Mouse (Mus musculus) testis, adult 2 months (tissue): ENCODE measurements around the gene Gpr161.

Experiments
- CTCF ChIP-seq: fragments of 200-500 bp; IDR thresholded peaks from 2 replicates; pipeline ENCODE4 v1.5.1; 2012; ENCODE audit warnings: low read depth, mild to moderate bottlenecking, inconsistent platforms, low read length, moderate library complexity; ENCODE audit not compliant: control insufficient read depth, insufficient read depth, insufficient replicate concordance
- POLR2A ChIP-seq: fragments of 200-500 bp; IDR thresholded peaks from 2 replicates; pipeline ENCODE4 v1.6.1; 2012; ENCODE audit warnings: low read depth, mild to moderate bottlenecking, inconsistent platforms, low read length, moderate library complexity; ENCODE audit not compliant: control insufficient read depth

DNA sequence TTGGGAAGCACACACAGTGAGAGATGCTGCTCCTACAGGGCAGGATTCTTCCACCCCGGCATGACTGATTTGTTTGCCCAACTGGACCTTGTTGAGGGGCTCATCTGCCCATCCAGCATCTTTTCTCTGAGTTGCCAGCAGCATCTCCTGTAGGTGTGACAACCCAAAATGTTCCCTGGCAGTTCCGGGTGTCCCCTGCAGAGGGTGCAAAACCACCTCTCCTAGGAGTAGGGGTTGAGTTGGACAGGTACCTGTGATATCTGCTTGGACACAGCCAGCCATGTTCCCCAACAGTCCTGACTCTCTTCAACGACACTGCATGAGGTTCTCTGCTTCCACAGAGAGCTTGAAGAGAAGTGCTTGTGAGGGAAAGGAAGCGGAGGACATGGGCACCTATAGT, 5.8 kb upstream of the Gpr161 start:
- no peak for TF ChIP-seq CTCF
- no peak for TF ChIP-seq POLR2A
